Mouse (Mus musculus): ENCODE results near the gene Reg4.

The Reg4 gene

DNA sequence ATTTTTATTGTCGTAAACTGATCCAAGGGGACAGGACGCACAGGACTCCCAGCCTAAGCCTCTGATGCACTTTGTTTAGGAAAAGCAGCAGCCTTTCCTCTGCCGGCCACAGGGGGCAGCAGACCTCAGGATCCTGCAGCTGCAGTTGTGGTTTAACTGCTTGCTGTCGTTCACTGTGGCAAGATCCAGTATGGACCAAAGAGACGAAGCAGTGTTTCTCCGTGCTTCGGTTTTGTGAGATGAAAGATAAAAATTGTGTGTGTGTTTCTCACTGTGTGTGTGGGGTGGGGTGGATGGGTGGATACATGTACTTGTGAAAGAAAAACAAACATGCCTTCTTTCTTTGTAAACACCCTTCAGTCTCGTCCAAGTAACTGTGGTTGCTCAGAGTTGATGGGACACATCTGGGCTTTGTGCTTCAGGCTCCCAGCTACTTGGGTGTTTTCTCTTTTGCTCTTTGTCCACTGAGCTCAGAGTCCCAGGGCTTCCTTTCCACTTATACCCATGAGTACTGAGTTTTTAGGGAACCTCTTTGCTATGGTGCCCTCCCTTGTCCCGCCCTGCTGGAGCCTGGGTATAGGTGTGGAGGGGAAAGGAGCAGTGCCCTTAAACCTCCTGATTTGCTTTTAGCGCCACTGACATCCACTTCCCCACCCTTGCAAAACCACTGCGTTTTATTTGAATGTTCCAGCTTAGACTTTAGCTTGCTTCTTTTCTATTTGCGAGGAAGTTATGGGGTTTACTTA, 59.1 kb downstream of the Reg4 start:
- in situ Hi-C loops (cut with MboI, MseI): no loop called here

DNA sequence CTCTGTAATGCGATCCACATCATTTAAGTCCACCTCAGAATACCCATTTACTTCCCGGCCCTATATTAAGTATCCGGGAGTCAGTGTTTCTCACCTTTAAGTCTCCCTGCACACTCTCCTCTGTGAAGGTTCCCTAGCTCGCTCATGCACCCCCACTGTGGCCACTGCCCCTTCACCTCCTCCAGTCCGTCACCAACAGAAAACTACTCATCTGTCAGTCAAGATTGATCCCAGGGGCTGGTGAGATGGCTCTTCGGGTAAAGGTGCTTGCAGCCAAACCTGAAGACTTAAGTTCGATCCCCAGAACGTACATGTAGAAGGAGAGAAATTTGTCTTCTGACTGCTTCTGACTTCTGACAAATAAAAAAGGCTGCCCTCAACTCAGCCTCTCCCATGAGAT, 60.5 kb downstream of the Reg4 start:
- in situ Hi-C loops (cut with MboI, MseI): no loop called here

- in situ Hi-C loops (cut with MboI, MseI): no loop called here
Measured at GRCm38 (mm10) chr3:98283205-98283604, 61.2 kb downstream of the Reg4 start.

Measured in regulatory T cell (primary cell).